Mouse (Mus musculus) embryonic fibroblast, embryonic 13.5 days (primary cell): ENCODE measurements around the gene Gpd1l.

Experiments
- CTCF ChIP-seq: IDR thresholded peaks from 2 replicates; pipeline ENCODE4 v1.5.1; 2011; ENCODE audit warnings: mild to moderate bottlenecking, control low read depth, low read length, moderate library complexity, borderline replicate concordance; ENCODE audit not compliant: insufficient read depth
- POLR2A ChIP-seq: IDR thresholded peaks from 2 replicates; pipeline ENCODE4 v1.6.1; 2011; ENCODE audit warnings: low read depth, mild to moderate bottlenecking, control low read depth, low read length, moderate library complexity

- TF ChIP-seq POLR2A (no peak), CTCF (no peak)
These were observed 2.9 kb upstream of the Gpd1l start for GRCm38 (mm10) chr9:114936687-114937086.
